12 mouse cellular contexts compared by ENCODE assay signal in the genomic region with DNA sequence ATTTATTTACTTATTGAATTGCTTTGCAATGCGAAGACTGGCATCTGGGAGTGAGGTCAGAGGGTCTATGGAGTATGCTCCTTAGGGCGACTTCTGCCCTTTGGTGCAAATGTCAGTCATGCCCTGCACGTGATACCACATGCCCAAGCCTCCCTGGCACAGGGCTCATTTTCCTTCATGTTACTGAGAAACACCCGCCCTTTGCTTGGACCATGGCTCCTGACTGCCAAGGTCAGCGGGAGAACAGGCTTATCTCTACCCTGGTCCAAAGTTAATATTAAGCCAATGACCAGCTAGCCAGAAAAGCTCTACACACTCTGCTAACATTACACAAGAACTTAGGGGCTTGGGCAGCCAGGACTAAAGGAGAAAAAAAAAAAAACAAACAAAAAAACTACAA.
A peak's percentile ranks its signal among the peaks of the same experiment; 100 is the strongest.
DNase-seq lines count a peak whose midpoint lies in the region; ATAC-seq lines count a peak whose summit lies in the region.
"Had no signal": no experiment of that assay in that cellular context is flagged by ENCODE, and none has a peak within 500 bp of the region (broad histone marks: within the 10 kb centered on the region; RNA-seq: fewer than 3 reads in every experiment).

No protein-coding gene starts in this region.

- intact Hi-C loops in left cerebral cortex, postnatal 14 days (cut with DNase I), result no loop called here
- intact Hi-C loops in gastrocnemius, postnatal 14 days (cut with DNase I; ENCODE audit: low total_unique reads), result no loop called here

- peak overlapping the region; percentile 93; the same call in 1 of the 2 replicates for H3K27ac ChIP-seq in liver, embryonic 11.5 days (ENCODE audit: low read depth, low read length)
- no peak overlapping the region for H3K27ac ChIP-seq in stomach, embryonic 16.5 days (ENCODE audit: low read length)
- H3K27ac ChIP-seq in forebrain, embryonic 10.5 days, result no peak overlapping the region
- H3K27ac ChIP-seq: limb, embryonic 13.5 days had no signal

- H3K36me3 ChIP-seq in megakaryocyte, embryonic 14.5 days (replicated peaks; ENCODE audit: low read length), result peaks cover 86% of the 10 kb centered on the region
- peaks cover 23% of the 10 kb centered on the region for H3K36me3 ChIP-seq in liver, embryonic 11.5 days (ENCODE audit: control insufficient read depth, insufficient read depth, low read length)
- H3K36me3 ChIP-seq in stomach, embryonic 16.5 days (ENCODE audit: control insufficient read depth, insufficient read depth, low read length), result peaks cover 4% of the 10 kb centered on the region; the same call in 1 of the 2 replicates
- H3K36me3 ChIP-seq in forebrain, embryonic 10.5 days (replicated peaks), result peaks cover 62% of the 10 kb centered on the region

- WGBS in liver, embryonic 11.5 days, result 65% methylated on average over 5 of the region's 5 CpGs
- WGBS in stomach, embryonic 16.5 days, result 61% methylated on average over 5 of the region's 5 CpGs
- WGBS in forebrain, embryonic 10.5 days, result 89% methylated on average over 5 of the region's 5 CpGs

- DNase-seq in heart, postnatal 4 days, result peak; percentile 54
- DNase-seq in liver, embryonic 11.5 days (ENCODE audit: low spot score), result no peak
- DNase-seq in forebrain, embryonic 10.5 days (ENCODE audit: extremely low spot score, low spot score), result no peak
- no peak for DNase-seq in left cerebral cortex, postnatal 14 days (ENCODE audit: low spot score in 2 of 2)
- DNase-seq in gastrocnemius, postnatal 14 days, result no peak
- DNase-seq: forebrain, postnatal 0 days had no signal

- H3K4me2 ChIP-seq in liver, embryonic 11.5 days, result 0 out of 2 replicates have a peak overlapping the region, but pooled peaks have one; percentile 13
- no peak overlapping the region for H3K4me2 ChIP-seq in stomach, embryonic 16.5 days (ENCODE audit: low read depth, low read length)
- H3K4me2 ChIP-seq: limb, embryonic 13.5 days had no signal

- H3K27me3 ChIP-seq in megakaryocyte, embryonic 14.5 days (replicated peaks), result no peaks in the 10 kb centered on the region
- no peaks in the 10 kb centered on the region for H3K27me3 ChIP-seq in liver, embryonic 11.5 days (replicated peaks; ENCODE audit: control insufficient read depth, insufficient read depth, low read length)
- no peaks in the 10 kb centered on the region for H3K27me3 ChIP-seq in stomach, embryonic 16.5 days (ENCODE audit: control insufficient read depth, insufficient read depth, low read length)
- no peaks in the 10 kb centered on the region for H3K27me3 ChIP-seq in forebrain, embryonic 10.5 days (ENCODE audit: poor library complexity, severe bottlenecking)
- H3K27me3 ChIP-seq: limb, embryonic 13.5 days had no signal

- no peak for ATAC-seq in megakaryocyte, adult 5-6 weeks (ENCODE audit: poor library complexity, severe bottlenecking)
- ATAC-seq in liver, embryonic 11.5 days (replicated peaks; ENCODE audit: low FRiP score), result no peak
- peak; percentile 61; the same call in 1 of the 2 replicates for ATAC-seq in stomach, embryonic 16.5 days (ENCODE audit: insufficient read depth, low FRiP score)
- ATAC-seq: CD4-positive, CD25-positive, alpha-beta regulatory T cell, adult 4 months; forebrain, postnatal 0 days; hindbrain, embryonic 16.5 days had no signal

- no peaks in the 10 kb centered on the region for H3K9me3 ChIP-seq in megakaryocyte, embryonic 14.5 days
- H3K9me3 ChIP-seq in liver, embryonic 11.5 days (ENCODE audit: control insufficient read depth, low read length), result no peaks in the 10 kb centered on the region
- H3K9me3 ChIP-seq in stomach, embryonic 16.5 days (replicated peaks; ENCODE audit: control insufficient read depth, low read length), result no peaks in the 10 kb centered on the region
- H3K9me3 ChIP-seq in forebrain, embryonic 10.5 days, result no peaks in the 10 kb centered on the region
- H3K9me3 ChIP-seq: limb, embryonic 13.5 days had no signal

- no peak overlapping the region for H3K9ac ChIP-seq in liver, embryonic 11.5 days (ENCODE audit: low read depth, low read length)
- H3K9ac ChIP-seq in stomach, embryonic 16.5 days (ENCODE audit: low read length), result no peak overlapping the region
- H3K9ac ChIP-seq: forebrain, postnatal 0 days; limb, embryonic 13.5 days had no signal

- H3K4me3 ChIP-seq in megakaryocyte, embryonic 14.5 days (replicated peaks), result peak overlapping the region; percentile 10
- H3K4me3 ChIP-seq in liver, embryonic 11.5 days (ENCODE audit: low read depth, low read length), result no peak overlapping the region
- H3K4me3 ChIP-seq in stomach, embryonic 16.5 days (replicated peaks; ENCODE audit: low read length), result no peak overlapping the region
- no peak overlapping the region for H3K4me3 ChIP-seq in forebrain, embryonic 10.5 days
- H3K4me3 ChIP-seq: limb, embryonic 13.5 days had no signal

- H3K4me1 ChIP-seq in megakaryocyte, embryonic 14.5 days, result peaks cover 71% of the 10 kb centered on the region
- H3K4me1 ChIP-seq in liver, embryonic 11.5 days (replicated peaks; ENCODE audit: control insufficient read depth, insufficient read depth, low read length), result peaks cover 50% of the 10 kb centered on the region
- peaks cover 8% of the 10 kb centered on the region; the same call in 1 of the 2 replicates for H3K4me1 ChIP-seq in stomach, embryonic 16.5 days (ENCODE audit: control insufficient read depth, insufficient read depth, low read length)
- H3K4me1 ChIP-seq in forebrain, embryonic 10.5 days, result peaks cover 9% of the 10 kb centered on the region
- H3K4me1 ChIP-seq: limb, embryonic 13.5 days had no signal
